Mouse (Mus musculus) cerebellum, adult 9-10 months (tissue): Measurements from ENCODE around the gene Carmil2.

Experiments used
- DNase-seq: peaks from one replicate; pipeline ENCODE4 v3.0.0; 2022

Gene Carmil2

GRCm38 (mm10) chr8:105727397-105728124 lies 41.5 kb downstream of the Carmil2 start:
- DNase-seq = no peak

GRCm38 (mm10) chr8:105732186-105732585 lies 46.1 kb downstream of the Carmil2 start:
- no peak for DNase-seq

- no peak for DNase-seq
Observed at GRCm38 (mm10) chr8:105739216-105739615, 53.1 kb downstream of the Carmil2 start.

- DNase-seq = no peak
Observed at GRCm38 (mm10) chr8:105743301-105743700, 57.2 kb downstream of the Carmil2 start.
